Mouse (Mus musculus): ENCODE results near the gene Fbll1.
"Not testable (repeated sequence)": the region's sequence is repeated elsewhere in the genome, so short reads cannot be mapped to it uniquely, and the experiment has no call there.

The Fbll1 gene

GRCm38 (mm10) chr11:35798874-35799273 lies at the start of gene Fbll1:
TSS of gene Fbll1 (minus strand) at chr11:35798884.
- DNase-seq (ENCODE audit: low read depth, low spot score) = no peak

- no peak for DNase-seq (ENCODE audit: low read depth, low spot score)
Measured at GRCm38 (mm10) chr11:35844299-35844698, 45.6 kb upstream of the Fbll1 start.

- DNase-seq (ENCODE audit: low read depth, low spot score) = not testable (repeated sequence)
Measured at GRCm38 (mm10) chr11:35842560-35842959, 43.9 kb upstream of the Fbll1 start.

DNA sequence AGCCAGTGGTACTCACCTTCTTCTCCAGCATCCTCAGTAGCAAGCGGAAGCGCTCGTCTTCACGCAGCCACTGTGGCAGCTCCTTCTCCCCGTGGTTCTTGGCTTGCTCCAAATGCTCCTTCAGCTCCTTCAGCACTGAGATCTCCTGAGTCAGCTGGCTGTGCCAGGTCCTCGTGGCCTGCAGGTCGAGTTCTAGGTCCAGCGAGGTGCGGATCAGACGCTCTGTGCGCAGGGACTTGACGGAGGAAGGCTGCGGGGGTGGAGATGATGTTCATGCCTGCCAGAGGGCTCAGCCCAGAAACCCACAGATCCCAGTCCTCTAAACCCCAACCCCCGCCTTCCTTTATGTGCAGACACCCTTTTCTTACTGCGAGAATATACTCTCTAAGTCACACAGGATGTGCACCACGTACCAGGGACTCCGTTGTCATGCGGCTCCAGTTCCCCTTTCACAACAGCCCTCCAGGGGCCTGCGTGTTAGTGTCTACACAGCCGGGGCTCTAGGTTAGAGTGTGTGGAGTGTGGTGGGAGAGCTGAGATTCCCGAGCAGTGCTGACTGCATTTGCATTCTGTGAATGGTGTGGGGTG lies 43.1 kb upstream of the Fbll1 start:
- DNase-seq (ENCODE audit: low read depth, low spot score) = no peak

GRCm38 (mm10) chr11:35840806-35841205 lies 42.1 kb upstream of the Fbll1 start:
- DNase-seq (ENCODE audit: low read depth, low spot score) = not testable (repeated sequence)

GRCm38 (mm10) chr11:35840282-35840681 lies 41.6 kb upstream of the Fbll1 start:
- DNase-seq (ENCODE audit: low read depth, low spot score) = no peak

GRCm38 (mm10) chr11:35838345-35839338 lies 40.0 kb upstream of the Fbll1 start:
- peak; percentile 34 for DNase-seq (ENCODE audit: low read depth, low spot score)

DNA sequence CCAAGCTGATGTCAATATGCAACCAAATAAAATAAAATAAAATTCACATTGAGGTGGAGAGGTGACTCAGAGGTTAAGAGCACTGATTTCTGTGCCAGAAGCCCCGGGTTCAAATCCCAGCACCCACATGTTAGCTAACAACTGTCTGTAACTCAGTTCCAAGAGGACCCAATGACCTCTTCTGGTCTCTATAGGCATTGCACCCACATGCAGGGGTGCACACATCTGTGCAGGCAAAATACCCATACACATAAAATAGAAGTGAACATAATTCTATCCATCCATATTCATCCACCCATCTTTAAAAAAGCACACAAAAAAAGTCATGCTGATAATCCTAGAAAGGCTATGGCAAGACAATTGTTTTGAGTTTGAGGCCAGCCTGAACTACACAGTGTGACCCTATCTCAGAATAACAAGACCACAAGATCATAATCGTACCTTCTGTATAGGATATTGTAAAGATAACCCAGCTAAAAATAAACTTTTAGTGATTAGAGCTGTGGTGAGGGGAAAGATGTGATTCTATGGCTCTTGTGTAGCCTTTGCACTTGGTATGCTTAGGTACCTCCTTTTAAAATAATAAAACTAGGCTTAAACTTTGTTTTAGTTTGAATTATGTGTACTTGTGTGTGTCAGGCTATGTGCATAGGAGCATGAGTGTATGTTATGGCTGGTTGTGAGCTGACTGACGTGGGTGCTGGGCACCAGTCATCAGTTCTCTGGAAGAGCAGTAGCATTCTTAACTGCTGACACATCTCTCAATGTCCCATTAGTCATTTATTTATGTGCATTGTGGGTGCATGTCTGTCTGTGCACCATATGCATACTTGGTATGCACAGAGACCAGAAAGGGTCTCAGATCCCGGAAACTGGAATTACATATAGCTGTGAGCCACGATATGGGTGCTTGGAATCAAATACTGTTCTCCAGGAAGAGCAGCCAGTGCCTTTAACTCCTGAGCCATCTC lies 38.8 kb upstream of the Fbll1 start:
- no peak for DNase-seq (ENCODE audit: low read depth, low spot score)

- peak; percentile 93 for DNase-seq (ENCODE audit: low read depth, low spot score)
Measured at GRCm38 (mm10) chr11:35834022-35834760, 35.5 kb upstream of the Fbll1 start, which contains the start of gene Rars. TSS of gene Rars (minus strand) at chr11:35834506.

- DNase-seq (ENCODE audit: low read depth, low spot score) = no peak
Measured at GRCm38 (mm10) chr11:35833270-35833669, 34.6 kb upstream of the Fbll1 start.

GRCm38 (mm10) chr11:35832139-35832538 lies 33.5 kb upstream of the Fbll1 start:
- no peak for DNase-seq (ENCODE audit: low read depth, low spot score)

DNA sequence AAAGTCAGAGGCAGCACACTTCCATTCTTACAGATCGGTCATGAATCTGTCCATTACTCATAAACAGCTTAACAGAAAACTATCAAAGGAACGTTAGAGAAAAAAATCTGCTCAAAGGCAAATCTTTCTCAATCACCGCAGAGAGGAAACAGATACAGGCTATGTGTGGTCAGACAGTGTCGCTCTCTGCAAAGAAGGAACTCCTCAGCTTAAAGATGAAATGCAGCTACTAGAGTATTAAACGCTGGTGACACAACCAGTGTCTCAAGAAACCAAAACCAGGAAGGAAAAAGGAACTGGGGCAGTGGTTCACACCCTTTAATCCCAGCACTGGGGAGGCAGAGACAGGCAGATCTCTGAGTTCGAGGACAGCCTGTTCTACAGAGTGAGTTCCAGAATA lies 29.0 kb upstream of the Fbll1 start:
- no peak for DNase-seq (ENCODE audit: low read depth, low spot score)

DNA sequence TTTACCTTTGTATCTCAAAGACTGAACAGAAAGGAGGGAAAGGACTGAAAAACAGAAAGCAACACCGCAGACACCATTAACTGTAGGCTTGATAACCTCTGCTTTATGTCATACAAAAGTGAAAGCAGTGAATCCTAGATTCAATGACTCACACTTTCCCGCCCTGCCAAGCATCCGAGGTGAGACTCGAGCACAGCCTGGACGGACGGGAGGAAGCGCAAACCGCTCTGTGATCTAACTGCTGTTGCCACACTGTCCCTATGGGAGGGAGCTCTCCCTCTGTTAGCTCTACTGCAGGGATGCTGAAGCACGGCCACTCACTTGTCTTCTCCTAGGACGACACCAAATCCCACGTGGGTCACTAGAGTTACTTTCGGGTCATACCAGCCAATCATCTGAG lies 17.6 kb upstream of the Fbll1 start:
- DNase-seq (ENCODE audit: low read depth, low spot score) = no peak

DNA sequence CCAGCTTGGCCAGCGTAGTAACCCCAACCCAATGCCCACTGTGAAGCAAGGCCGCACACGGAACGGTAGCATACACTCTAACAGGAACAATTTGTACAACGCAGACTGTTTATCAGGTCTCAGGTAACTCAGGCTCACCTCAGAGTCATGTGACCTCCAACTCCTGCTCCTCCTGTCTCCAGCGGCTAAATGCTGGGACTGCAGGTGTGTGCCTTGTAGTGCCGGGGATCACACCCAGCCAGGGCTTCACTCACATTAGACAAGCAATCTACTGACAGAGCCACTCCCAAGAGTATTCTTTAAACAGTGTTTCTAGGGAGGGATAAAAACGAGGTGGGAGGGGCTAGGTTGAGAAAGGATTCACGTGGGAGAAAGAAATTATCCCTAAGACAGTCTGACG lies 12.8 kb upstream of the Fbll1 start:
- DNase-seq (ENCODE audit: low read depth, low spot score) = no peak

DNA sequence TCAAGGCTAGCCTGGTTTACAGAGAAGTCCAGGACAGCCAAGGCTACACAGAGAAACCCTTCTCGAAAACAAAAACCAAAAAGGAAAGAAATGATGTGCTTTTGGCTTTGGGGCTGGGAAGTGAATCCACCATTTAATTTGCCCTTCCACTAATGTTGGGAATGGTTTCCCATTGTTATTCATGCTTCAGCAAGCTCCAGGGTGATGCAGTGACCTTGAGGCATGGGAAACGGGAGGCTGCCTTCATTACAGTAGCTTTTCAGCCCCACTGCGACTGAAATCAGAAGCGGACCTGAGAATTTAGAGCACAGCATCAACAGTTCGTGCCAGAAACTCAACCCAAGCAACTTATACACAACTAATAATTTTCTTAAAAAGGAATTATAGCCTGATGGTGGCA lies 2.6 kb upstream of the Fbll1 start:
- DNase-seq (ENCODE audit: low read depth, low spot score) = no peak

DNA sequence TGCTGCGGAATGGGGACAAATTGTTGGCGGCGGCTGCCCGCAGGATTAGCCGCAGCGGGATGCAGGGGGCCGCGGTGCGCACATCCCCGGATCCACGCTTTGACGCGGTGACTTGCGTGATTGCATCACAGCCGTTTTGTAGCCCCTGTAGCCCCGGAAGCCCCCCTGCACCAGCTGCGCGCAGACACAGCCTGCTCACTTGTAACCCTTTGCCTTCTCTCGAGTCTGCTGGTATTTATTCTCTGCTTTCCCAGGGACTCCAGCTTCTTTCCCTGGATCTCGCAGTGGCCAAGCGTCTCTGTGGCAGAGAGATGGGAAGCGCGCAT lies 226 bp downstream of the Fbll1 start:
- DNase-seq (ENCODE audit: low read depth, low spot score) = peak; percentile 79

- peak; percentile 19 for DNase-seq (ENCODE audit: low read depth, low spot score)
Measured at GRCm38 (mm10) chr11:35797751-35798494, 761 bp downstream of the Fbll1 start.

GRCm38 (mm10) chr11:35792800-35793199 lies 5.9 kb downstream of the Fbll1 start:
- DNase-seq (ENCODE audit: low read depth, low spot score) = not testable (repeated sequence)

- no peak for DNase-seq (ENCODE audit: low read depth, low spot score)
Measured at GRCm38 (mm10) chr11:35788443-35788842, 10.2 kb downstream of the Fbll1 start.

DNA sequence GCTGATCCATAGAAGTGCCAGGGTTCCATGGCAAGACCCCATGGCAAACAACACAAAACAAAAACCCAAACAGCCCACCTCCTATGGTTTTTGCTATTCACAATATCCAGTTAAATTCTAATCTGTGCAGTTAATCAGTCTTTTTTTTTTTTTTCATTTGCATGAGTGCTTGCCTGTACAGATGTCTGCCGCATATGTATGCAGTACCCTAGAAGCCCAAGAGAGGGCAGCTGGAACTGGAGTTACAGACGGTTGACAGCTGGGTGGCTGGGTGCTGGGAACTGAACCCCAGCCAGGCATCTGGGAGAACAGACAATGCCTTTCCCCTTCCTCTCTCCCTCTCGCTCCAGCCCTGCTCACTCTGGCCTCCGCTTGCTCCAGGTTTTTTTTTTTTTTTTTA lies 14.1 kb downstream of the Fbll1 start:
- DNase-seq (ENCODE audit: low read depth, low spot score) = no peak
